Mouse (Mus musculus): ENCODE measurements around the gene Ttc6.

DNA sequence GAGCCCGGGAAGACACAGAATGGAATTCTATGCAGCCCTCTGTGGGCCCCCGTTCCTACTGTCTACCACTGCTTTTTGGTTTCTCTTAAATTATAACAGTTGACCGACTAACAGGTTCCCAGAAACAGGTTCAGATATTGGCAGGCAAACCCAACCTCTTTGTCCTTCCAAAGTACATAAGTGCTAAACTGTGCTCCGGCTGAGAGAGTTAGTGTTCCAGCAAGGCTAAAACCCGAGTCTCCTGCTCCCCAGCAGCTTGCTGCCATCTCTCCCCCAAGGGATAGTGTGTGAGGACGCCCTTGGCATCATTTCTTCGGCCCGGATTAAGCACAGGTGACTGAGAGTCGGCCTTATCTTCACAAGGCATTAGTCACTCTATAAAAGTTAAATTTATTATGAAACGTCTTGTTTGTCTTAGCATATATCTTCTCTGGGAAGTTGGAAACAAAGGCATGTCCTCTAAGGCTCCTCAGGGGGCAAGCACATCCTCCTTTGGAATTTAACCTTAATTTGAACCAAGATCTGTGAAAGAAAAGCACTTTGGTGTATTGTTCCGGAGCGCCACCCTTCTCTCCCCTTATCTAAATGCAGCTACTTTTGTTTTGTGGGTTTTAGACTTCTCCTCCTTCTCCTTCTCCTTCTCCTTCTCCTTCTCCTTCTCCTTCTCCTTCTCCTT, 48.1 kb upstream of the Ttc6 start:
- TF ChIP-seq CEBPB (IDR thresholded peaks at IDR 0.05; ENCODE audit: low read depth): no peak
- no peak for TF ChIP-seq CTCF (IDR thresholded peaks at IDR 0.05; ENCODE audit: control insufficient read depth, insufficient read depth, insufficient read length)
- no peak for TF ChIP-seq MAX (IDR thresholded peaks at IDR 0.05)
- no peak for TF ChIP-seq USF1 (IDR thresholded peaks at IDR 0.05; ENCODE audit: low read depth)

Measured in C2C12 (cell line).